Mouse (Mus musculus): ENCODE data around the gene Acvr2b. TPM values are rescaled to one million over a fixed set of nuclear protein-coding genes. Genes with fewer than 3 reads are reported as not detected.
A peak's percentile ranks its signal among the peaks of the same experiment; 100 is the strongest.

Gene Acvr2b
- total RNA-seq, 2 experiments from 2014 or later, result 4.8 to 5.0 TPM

- no peak for DNase-seq (ENCODE audit: low spot score in 2 of 2)
These were observed 70.5 kb downstream of the Acvr2b start for GRCm38 (mm10) chr9:119472412-119472918.

- DNase-seq (ENCODE audit: low spot score in 2 of 2), result no peak
These were observed 71.1 kb downstream of the Acvr2b start for GRCm38 (mm10) chr9:119473011-119473410.

GRCm38 (mm10) chr9:119473608-119474164 lies 71.8 kb downstream of the Acvr2b start:
- DNase-seq (ENCODE audit: low spot score in 2 of 2), result no peak

- DNase-seq (ENCODE audit: low spot score in 2 of 2), result no peak
These were observed 73.0 kb downstream of the Acvr2b start for GRCm38 (mm10) chr9:119474717-119475611.

- DNase-seq (ENCODE audit: low spot score in 2 of 2), result no peak
These were observed 75.8 kb downstream of the Acvr2b start for GRCm38 (mm10) chr9:119477754-119478153.

- DNase-seq (ENCODE audit: low spot score in 2 of 2), result no peak
These were observed 76.4 kb downstream of the Acvr2b start for GRCm38 (mm10) chr9:119478345-119478744.

GRCm38 (mm10) chr9:119479297-119479696 lies 77.4 kb downstream of the Acvr2b start:
- peak; percentile 25 to 41 for DNase-seq (ENCODE audit: low spot score in 2 of 2)

- no peak for DNase-seq (ENCODE audit: low spot score in 2 of 2)
These were observed 79.7 kb downstream of the Acvr2b start for GRCm38 (mm10) chr9:119481612-119482011.

GRCm38 (mm10) chr9:119483554-119484353 lies 81.8 kb downstream of the Acvr2b start:
- DNase-seq (ENCODE audit: low spot score in 2 of 2), result no peak

GRCm38 (mm10) chr9:119484420-119484819 lies 82.5 kb downstream of the Acvr2b start:
- DNase-seq (ENCODE audit: low spot score in 2 of 2), result no peak

Other genes with a start within 250 kb of the Acvr2b start
- 10 to 100 TPM; 18.4 to 21.4 TPM for gene Acaa1b, start 245.0 kb upstream of the Acvr2b start, total RNA-seq (2021)
- gene Gm47289, start 243.0 kb upstream of the Acvr2b start, total RNA-seq (2021), result not detected
- not detected for gene Slc22a13, start 193.0 kb upstream of the Acvr2b start, total RNA-seq (2021)
- 10 to 100 TPM; 30.7 to 35.3 TPM for gene Oxsr1, start 79.7 kb upstream of the Acvr2b start, total RNA-seq (2021)
- gene Acaa1a, start 62.4 kb upstream of the Acvr2b start, total RNA-seq (2021), result 100 to 1,000 TPM; 119 to 124 TPM
- gene Myd88, start 60.7 kb upstream of the Acvr2b start, total RNA-seq (2021), result 10 to 100 TPM; 28.0 to 30.3 TPM
- 1 to 10 TPM; 1.1 TPM for gene Xylb, start 44.7 kb upstream of the Acvr2b start, total RNA-seq (2021)
- gene Slc22a14, start 36.6 kb upstream of the Acvr2b start, total RNA-seq (2021), result not detected
- gene Exog, start 42.8 kb downstream of the Acvr2b start, total RNA-seq (2021), result 1 to 10 TPM; 2.9 to 4.0 TPM
- under 1 TPM; 0.06 to 0.07 TPM for gene Scn5a, start 176.9 kb downstream of the Acvr2b start, total RNA-seq (2021)

Measured in adrenal gland, adult 18-20 months (tissue).